Mouse (Mus musculus) hindbrain, postnatal 0 days (tissue): ENCODE measurements around the gene Scarf1. TPM values are rescaled to one million over a fixed set of nuclear protein-coding genes. Genes with fewer than 3 reads are reported as not detected.
A peak's percentile ranks its signal among the peaks of the same experiment; 100 is the strongest.

Experiments
- ATAC-seq: fragments of 200-750 bp; cut with Nextera tagmentation; 2 replicates; pipeline ENCODE4 v1.8.0; 2017; ENCODE audit warnings: mild to moderate bottlenecking, moderate TSS enrichment, moderate library complexity
- DNase-seq: peaks from one replicate; pipeline ENCODE4 v3.0.0-alpha.2; 2015; ENCODE audit warnings: low spot score
- H3K27ac ChIP-seq: fragments of 300-500 bp; sonication (generic); 2 replicates; pipeline ENCODE4 v1.5.1; 2014; ENCODE audit warnings: mild to moderate bottlenecking
- H3K27me3 ChIP-seq: fragments of 300-500 bp; sonication (generic); 2 replicates; pipeline ENCODE4 v1.6.1; 2014; ENCODE audit warnings: low read length, mixed read lengths; ENCODE audit not compliant: insufficient read depth
- H3K36me3 ChIP-seq: fragments of 300-500 bp; sonication (generic); 2 replicates; pipeline ENCODE4 v1.6.1; 2014; ENCODE audit warnings: low read length, mixed read lengths; ENCODE audit not compliant: insufficient read depth
- H3K4me1 ChIP-seq: fragments of 300-500 bp; sonication (generic); 2 replicates; pipeline ENCODE4 v1.6.1; 2014; ENCODE audit warnings: antibody characterized with exemption, low read length, mixed read lengths; ENCODE audit not compliant: insufficient read depth
- H3K4me2 ChIP-seq: fragments of 300-500 bp; sonication (generic); 2 replicates; pipeline ENCODE4 v1.6.1; 2014; ENCODE audit warnings: low read depth, mild to moderate bottlenecking, low read length, moderate library complexity, mixed read lengths
- H3K4me3 ChIP-seq: fragments of 300-500 bp; sonication (generic); 2 replicates; pipeline ENCODE4 v1.5.1; 2014; ENCODE audit warnings: low read length
- H3K9ac ChIP-seq: fragments of 300-500 bp; sonication (generic); replicated peaks from 2 replicates; pipeline ENCODE4 v1.6.1; 2014; ENCODE audit warnings: mild to moderate bottlenecking, low read length, moderate library complexity, mixed read lengths
- H3K9me3 ChIP-seq: fragments of 300-500 bp; sonication (generic); 2 replicates; pipeline ENCODE4 v1.6.1; 2016; ENCODE audit warnings: low read length, mixed read lengths
- CTCF ChIP-seq: IDR thresholded peaks from 2 replicates; pipeline ENCODE4 v1.5.1; 2016; ENCODE audit warnings: antibody characterized with exemption, control low read depth, low read depth
- WGBS: fragments of 180-500 bp; shearing (Covaris S2); extraction: QIAGEN DNeasy Blood & Tissue Kit; methylation state at CpG from one replicate; pipeline ENCODE4 v1.1.7; 2014; 5-methylcytosine and 5-hydroxymethylcytosine counted together
- polyA plus RNA-seq: library from polyadenylated mRNA; unstranded; fragments of >200 nt; fragmentation: Nextera tagmentation; extraction: Ambion mirVana; gene quantifications from 2 replicates; pipeline ENCODE4 v1.2.1, GENCODE M21; 2015
- total RNA-seq: library from RNA; depleted of rRNA; stranded (reverse); fragments of >200 nt; gene quantifications from 2 replicates; pipeline ENCODE4 v1.2.3, GENCODE M21; 2014

The Scarf1 gene
- total and polyA plus RNA-seq, 2 experiments from 2014 or later, result 3.3 to 3.6 TPM

GRCm38 (mm10) chr11:75468410-75468809 is 44.9 kb upstream of the Scarf1 start:
- H3K36me3 ChIP-seq, result peaks cover 11% of the 10 kb centered on the region
- H3K9me3 ChIP-seq, result no peaks in the 10 kb centered on the region
- DNase-seq (no peak), ATAC-seq (no peak)
- H3K4me2 ChIP-seq, result peak overlapping the region; percentile 60
- H3K4me3 ChIP-seq, result peak overlapping the region; percentile 25; the same call in 1 of the 2 replicates
- H3K4me1 ChIP-seq, result 0 out of 2 replicates have a peak, but pooled peaks cover 5% of the 10 kb centered on the region
- WGBS, result 69% methylated on average over 7 of the region's 7 CpGs
- H3K27me3 ChIP-seq, result no peaks in the 10 kb centered on the region
- no peak overlapping the region for H3K27ac ChIP-seq
- H3K9ac ChIP-seq, result peak overlapping the region; percentile 38; the same call in 1 of the 2 replicates
- TF ChIP-seq CTCF, result no peak

- 83% methylated on average over 4 of the region's 4 CpGs for WGBS
- Histone ChIP-seq H3K27ac (no peak overlapping the region), H3K36me3 (peaks cover 11% of the 10 kb centered on the region), H3K27me3 (no peaks in the 10 kb centered on the region), H3K4me1 (0 out of 2 replicates have a peak, but pooled peaks cover 5% of the 10 kb centered on the region), H3K4me3 (no peak overlapping the region), H3K9ac (no peak overlapping the region), H3K4me2 (no peak overlapping the region), H3K9me3 (no peaks in the 10 kb centered on the region)
- DNase-seq (no peak), ATAC-seq (no peak)
- TF ChIP-seq CTCF, result no peak
Measured at GRCm38 (mm10) chr11:75469261-75469660, 44.1 kb upstream of the Scarf1 start.

GRCm38 (mm10) chr11:75470675-75471074 is 42.7 kb upstream of the Scarf1 start:
- 0 out of 2 replicates have a peak, but pooled peaks cover 5% of the 10 kb centered on the region for H3K4me1 ChIP-seq
- H3K4me2 ChIP-seq, result no peak overlapping the region
- H3K4me3 ChIP-seq, result no peak overlapping the region
- no peak for TF ChIP-seq CTCF
- no peaks in the 10 kb centered on the region for H3K27me3 ChIP-seq
- H3K9ac ChIP-seq, result no peak overlapping the region
- no peak for DNase-seq
- H3K9me3 ChIP-seq, result no peaks in the 10 kb centered on the region
- no peak for ATAC-seq
- WGBS, result 91% methylated on average over 3 of the region's 3 CpGs
- H3K36me3 ChIP-seq, result peaks cover 4% of the 10 kb centered on the region; the same call in 1 of the 2 replicates
- no peak overlapping the region for H3K27ac ChIP-seq

GRCm38 (mm10) chr11:75472469-75473081 is 40.8 kb upstream of the Scarf1 start:
- WGBS, result 83% methylated on average over 11 of the region's 11 CpGs
- ATAC-seq (no peak), DNase-seq (no peak)
- no peak for TF ChIP-seq CTCF
- H3K9me3 ChIP-seq, result no peaks in the 10 kb centered on the region
- H3K4me3 ChIP-seq, result no peak overlapping the region
- H3K27ac ChIP-seq, result no peak overlapping the region
- no peaks in the 10 kb centered on the region for H3K27me3 ChIP-seq
- no peak overlapping the region for H3K9ac ChIP-seq
- no peak overlapping the region for H3K4me2 ChIP-seq
- H3K4me1 ChIP-seq, result 0 out of 2 replicates have a peak, but pooled peaks cover 3% of the 10 kb centered on the region
- H3K36me3 ChIP-seq, result no peaks in the 10 kb centered on the region

DNA sequence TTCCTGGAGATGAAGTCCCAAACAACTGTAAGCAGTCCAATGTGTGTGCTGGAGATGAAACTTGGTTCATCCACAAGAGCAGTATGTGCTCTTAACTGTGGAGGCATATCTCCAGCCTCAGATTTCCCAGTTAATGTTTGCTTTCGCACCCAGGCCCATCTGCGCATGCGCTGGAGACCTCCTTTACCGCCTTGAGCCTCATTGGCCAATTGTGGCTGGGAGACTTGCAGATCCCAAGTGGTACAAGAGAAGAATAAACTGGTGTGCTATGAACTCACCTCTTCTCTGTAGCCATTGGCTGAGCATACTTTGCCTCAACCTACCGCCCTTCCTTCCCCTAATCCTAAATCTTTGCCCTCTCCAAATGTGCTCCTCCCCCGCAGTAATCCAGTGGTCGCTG is 40.0 kb upstream of the Scarf1 start:
- Histone ChIP-seq H3K4me1 (no peaks in the 10 kb centered on the region), H3K36me3 (no peaks in the 10 kb centered on the region), H3K4me2 (no peak overlapping the region), H3K4me3 (no peak overlapping the region), H3K9me3 (no peaks in the 10 kb centered on the region), H3K27ac (no peak overlapping the region), H3K27me3 (no peaks in the 10 kb centered on the region), H3K9ac (no peak overlapping the region)
- 67% methylated on average over 7 of the region's 7 CpGs for WGBS
- ATAC-seq (no peak), DNase-seq (no peak)
- TF ChIP-seq CTCF, result no peak

GRCm38 (mm10) chr11:75486192-75486591 is 27.1 kb upstream of the Scarf1 start:
- Histone ChIP-seq H3K36me3 (peaks cover 20% of the 10 kb centered on the region), H3K9ac (no peak overlapping the region), H3K4me1 (peaks cover 8% of the 10 kb centered on the region), H3K4me3 (peak overlapping the region; percentile 93), H3K27me3 (no peaks in the 10 kb centered on the region), H3K9me3 (no peaks in the 10 kb centered on the region), H3K4me2 (peak overlapping the region; percentile 96), H3K27ac (no peak overlapping the region)
- WGBS, result 25% methylated on average over 3 of the region's 3 CpGs
- no peak for DNase-seq
- TF ChIP-seq CTCF, result no peak
- no peak; the same call in 1 of the 2 replicates for ATAC-seq
